Mouse (Mus musculus) stomach, embryonic 16.5 days (tissue): ENCODE results near the gene Dcaf6. TPM values are rescaled to one million over a fixed set of nuclear protein-coding genes. Genes with fewer than 3 reads are reported as not detected.
A peak's percentile ranks its signal among the peaks of the same experiment; 100 is the strongest.

Experiments
- ATAC-seq: fragments of 200-750 bp; cut with Nextera tagmentation; 2 replicates; pipeline ENCODE4 v1.8.0; 2017; ENCODE audit warnings: moderate number of reproducible peaks, moderate TSS enrichment; ENCODE audit not compliant: insufficient read depth, low FRiP score
- H3K27ac ChIP-seq: fragments of 300-500 bp; sonication (generic); 2 replicates; pipeline ENCODE4 v1.5.1; 2014; ENCODE audit warnings: low read length
- H3K27me3 ChIP-seq: fragments of 300-500 bp; sonication (generic); 2 replicates; pipeline ENCODE4 v1.6.1; 2014; ENCODE audit warnings: low read length, control low read depth, mixed read lengths; ENCODE audit not compliant: control insufficient read depth, insufficient read depth
- H3K36me3 ChIP-seq: fragments of 300-500 bp; sonication (generic); 2 replicates; pipeline ENCODE4 v1.6.1; 2014; ENCODE audit warnings: low read length; ENCODE audit not compliant: control insufficient read depth, insufficient read depth
- H3K4me1 ChIP-seq: fragments of 300-500 bp; sonication (generic); 2 replicates; pipeline ENCODE4 v1.6.1; 2014; ENCODE audit warnings: low read length, control low read depth, mixed read lengths; ENCODE audit not compliant: control insufficient read depth, insufficient read depth
- H3K4me2 ChIP-seq: fragments of 300-500 bp; sonication (generic); 2 replicates; pipeline ENCODE4 v1.6.1; 2014; ENCODE audit warnings: low read depth, low read length, mixed read lengths
- H3K4me3 ChIP-seq: fragments of 300-500 bp; sonication (generic); replicated peaks from 2 replicates; pipeline ENCODE4 v1.5.1; 2014; ENCODE audit warnings: mild to moderate bottlenecking, low read length
- H3K9ac ChIP-seq: fragments of 300-500 bp; sonication (generic); 2 replicates; pipeline ENCODE4 v1.6.1; 2014; ENCODE audit warnings: low read length
- H3K9me3 ChIP-seq: fragments of 300-500 bp; sonication (generic); replicated peaks from 2 replicates; pipeline ENCODE4 v1.6.1; 2016; ENCODE audit warnings: low read length, control low read depth; ENCODE audit not compliant: control insufficient read depth
- WGBS: fragments of 180-500 bp; shearing (Covaris S2); extraction: QIAGEN DNeasy Blood & Tissue Kit; methylation state at CpG from one replicate; pipeline ENCODE4 v1.1.7; 2014; 5-methylcytosine and 5-hydroxymethylcytosine counted together
- polyA plus RNA-seq: library from polyadenylated mRNA; unstranded; fragments of >200 nt; fragmentation: Nextera tagmentation; extraction: Ambion mirVana; gene quantifications from 2 replicates; pipeline ENCODE4 v1.2.1, GENCODE M21; 2015

The Dcaf6 gene
- polyA plus RNA-seq = 16.2 and 17.5 TPM in 2 replicates

DNA sequence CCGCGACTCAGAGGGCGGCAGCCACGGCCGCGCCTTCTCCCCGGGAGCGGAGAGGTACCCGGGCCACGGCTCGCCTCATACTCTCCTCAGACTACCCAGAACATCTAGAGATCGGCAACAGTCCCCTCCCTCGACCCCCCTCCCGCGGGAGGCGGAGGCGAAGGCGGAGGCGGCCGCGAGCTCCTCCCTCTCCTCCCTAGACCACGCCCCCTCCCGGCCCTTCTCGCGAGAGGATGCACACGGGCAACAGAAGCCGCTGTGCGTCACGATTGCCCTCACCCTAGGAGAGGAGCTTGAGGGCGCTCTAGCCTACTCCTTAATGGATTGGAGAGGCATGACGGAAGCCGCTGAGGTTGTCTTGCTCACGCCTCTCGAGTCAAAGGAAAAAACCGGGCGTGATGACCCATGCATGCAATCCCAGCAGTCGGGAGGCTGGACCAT, at the start of gene Dcaf6, which contains the start of gene Mpc2:
TSS of gene Dcaf6 (minus strand) at position 116 of the 441 bp plus-strand sequence.
TSS of gene Mpc2 (plus strand) at position 278 of the 441 bp plus-strand sequence.
- H3K9ac ChIP-seq = peak within 1 kb of the TSS; percentile 94
- peak within 1 kb of the TSS; percentile 98 for H3K27ac ChIP-seq
- no peaks in the 10 kb centered on the region for H3K36me3 ChIP-seq
- H3K4me1 ChIP-seq = peaks cover 3% of the 10 kb centered on the region; the same call in 1 of the 2 replicates
- H3K9me3 ChIP-seq = no peaks in the 10 kb centered on the region
- under 1% methylated on average over 32 of the region's 37 CpGs for WGBS
- ATAC-seq = peak; percentile 92
- no peaks in the 10 kb centered on the region for H3K27me3 ChIP-seq
- peak within 1 kb of the TSS; percentile 86 for H3K4me2 ChIP-seq
- peak within 1 kb of the TSS; percentile 99 for H3K4me3 ChIP-seq

DNA sequence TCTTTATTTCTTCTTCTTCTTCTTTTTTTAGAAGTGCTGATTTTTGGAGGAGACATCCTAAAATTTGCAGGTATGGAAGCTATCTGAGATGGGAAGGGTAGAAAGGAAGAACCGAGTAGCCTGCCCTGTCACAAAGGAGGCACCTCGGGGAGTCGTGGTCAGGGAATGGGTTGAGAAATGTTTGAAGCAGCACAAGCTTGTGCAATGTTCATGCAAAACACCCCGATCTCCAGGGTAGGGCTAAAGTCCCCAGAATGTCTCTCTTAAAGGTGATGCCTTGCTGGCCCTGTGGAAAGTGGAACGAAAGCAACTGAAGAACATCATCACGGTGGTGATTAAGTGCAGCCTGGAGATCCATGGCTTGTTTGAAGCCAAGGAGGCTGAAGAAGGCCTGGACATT, 46.0 kb upstream of the Dcaf6 start:
- H3K4me2 ChIP-seq = no peak overlapping the region
- no peak overlapping the region for H3K4me3 ChIP-seq
- no peaks in the 10 kb centered on the region for H3K27me3 ChIP-seq
- WGBS = 81% methylated on average over 6 of the region's 6 CpGs
- H3K9me3 ChIP-seq = no peaks in the 10 kb centered on the region
- no peak overlapping the region for H3K27ac ChIP-seq
- H3K4me1 ChIP-seq = no peaks in the 10 kb centered on the region
- no peak overlapping the region for H3K9ac ChIP-seq
- ATAC-seq = no peak
- H3K36me3 ChIP-seq = no peaks in the 10 kb centered on the region

DNA sequence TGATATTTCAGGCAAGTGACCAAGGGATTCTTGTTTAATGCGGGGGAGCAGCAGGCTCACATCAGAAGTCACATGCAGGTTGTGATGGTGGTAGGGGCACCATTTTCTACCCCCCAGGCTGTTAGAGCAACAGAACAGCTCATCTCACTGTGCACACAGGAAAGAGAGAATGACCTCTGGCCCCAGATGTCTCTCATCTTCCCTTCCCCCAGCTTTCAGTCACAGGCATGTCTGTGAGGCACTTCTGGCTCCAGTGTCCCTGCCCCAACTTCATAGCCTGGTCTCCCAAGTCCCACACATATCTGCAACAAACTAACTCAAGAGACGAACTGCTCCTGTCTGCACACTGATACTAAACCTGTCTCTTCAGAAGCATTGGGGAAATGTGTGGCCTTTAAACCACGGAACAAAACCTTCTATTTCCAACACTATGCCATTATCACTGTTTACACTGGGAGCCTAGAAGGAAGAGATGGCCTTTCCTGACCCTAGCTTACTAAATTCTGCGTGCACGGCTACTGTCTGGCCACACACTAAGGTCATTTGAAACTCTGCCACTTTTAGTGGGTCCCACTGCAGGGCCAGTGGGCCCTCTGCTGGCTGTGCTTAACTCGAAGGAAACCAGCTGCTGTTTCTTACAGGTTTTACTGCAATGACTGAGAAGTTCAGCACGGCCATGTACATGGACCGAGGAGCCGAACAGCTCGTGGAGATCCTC, 43.2 kb upstream of the Dcaf6 start:
- ATAC-seq = peak; percentile 44; the same call in 1 of the 2 replicates
- Histone ChIP-seq H3K4me1 (no peaks in the 10 kb centered on the region), H3K4me3 (no peak overlapping the region), H3K4me2 (no peak overlapping the region), H3K27me3 (no peaks in the 10 kb centered on the region), H3K9ac (no peak overlapping the region), H3K36me3 (no peaks in the 10 kb centered on the region), H3K27ac (no peak overlapping the region), H3K9me3 (no peaks in the 10 kb centered on the region)
- WGBS = 24% methylated on average over 10 of the region's 10 CpGs

DNA sequence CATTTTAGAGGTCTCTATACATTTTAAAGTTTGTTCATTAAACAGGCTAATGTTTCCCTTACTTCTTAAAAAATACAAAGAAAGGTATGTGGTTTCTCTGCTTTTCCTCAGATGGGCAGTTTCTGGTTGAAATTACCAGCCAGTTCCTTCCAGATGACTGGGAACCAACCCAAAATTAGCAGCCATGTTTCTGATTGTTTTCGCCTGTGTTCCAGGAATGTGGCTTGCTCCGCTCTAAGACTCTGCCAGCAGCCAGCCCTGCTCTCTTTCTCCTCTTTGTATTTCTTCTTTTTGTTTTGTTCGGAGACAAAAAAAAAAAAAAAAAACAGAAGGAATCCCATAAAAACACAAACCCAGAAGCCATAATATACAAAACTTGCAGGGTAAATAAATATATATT, 38.6 kb upstream of the Dcaf6 start:
- Histone ChIP-seq H3K4me1 (no peaks in the 10 kb centered on the region), H3K36me3 (no peaks in the 10 kb centered on the region), H3K27me3 (no peaks in the 10 kb centered on the region), H3K9me3 (no peaks in the 10 kb centered on the region), H3K9ac (no peak overlapping the region), H3K4me2 (no peak overlapping the region), H3K4me3 (no peak overlapping the region), H3K27ac (no peak overlapping the region)
- no peak for ATAC-seq
- WGBS = 57% methylated on average over 3 of the region's 3 CpGs

DNA sequence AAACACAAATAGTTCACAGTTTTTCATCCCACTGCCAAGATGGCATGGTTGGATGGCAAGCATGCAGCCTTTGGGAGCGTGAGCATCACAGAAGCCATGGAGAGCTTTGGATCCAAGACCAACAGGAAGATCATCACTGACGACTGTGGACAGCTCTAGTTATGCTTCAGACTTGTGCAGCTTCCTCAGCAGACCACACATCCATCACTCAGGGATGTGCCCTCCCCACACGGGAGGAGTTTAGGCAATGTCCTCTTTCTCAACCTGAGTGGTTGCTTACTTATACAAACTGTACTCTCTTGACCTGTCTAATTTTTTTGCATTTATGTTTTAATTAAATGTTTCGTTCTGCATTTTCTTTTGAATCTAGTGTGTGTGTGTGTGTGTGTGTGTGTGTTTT, 28.9 kb upstream of the Dcaf6 start:
- no peaks in the 10 kb centered on the region for H3K27me3 ChIP-seq
- whole genome bisulfite sequencing = 76% methylated on average over 4 of the region's 4 CpGs
- no peak for ATAC-seq
- H3K4me1 ChIP-seq = no peaks in the 10 kb centered on the region
- H3K4me2 ChIP-seq = no peak overlapping the region
- H3K9ac ChIP-seq = no peak overlapping the region
- H3K27ac ChIP-seq = no peak overlapping the region
- H3K36me3 ChIP-seq = no peaks in the 10 kb centered on the region
- H3K4me3 ChIP-seq = no peak overlapping the region
- H3K9me3 ChIP-seq = no peaks in the 10 kb centered on the region

DNA sequence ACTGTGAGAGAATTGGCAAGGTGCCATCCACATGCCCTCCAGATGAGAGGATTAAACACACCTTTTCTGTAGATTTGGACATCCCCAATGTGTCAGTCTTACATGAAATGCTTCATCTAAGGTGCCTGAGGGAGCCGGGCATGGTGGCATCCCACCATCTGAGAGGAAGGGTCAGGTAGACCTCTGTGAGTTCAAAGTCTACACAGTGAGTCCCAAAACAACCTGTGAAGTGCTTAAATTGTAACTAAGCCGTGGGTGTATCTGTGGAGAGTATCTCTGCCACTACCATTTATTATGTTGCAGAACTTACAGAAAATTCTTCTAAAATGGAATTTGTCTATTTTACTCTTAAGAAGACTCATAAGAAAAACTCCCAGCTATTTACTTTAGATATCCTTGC, 25.8 kb upstream of the Dcaf6 start:
- H3K4me3 ChIP-seq = no peak overlapping the region
- no peaks in the 10 kb centered on the region for H3K27me3 ChIP-seq
- H3K36me3 ChIP-seq = peaks cover under 1% of the 10 kb centered on the region; the same call in 1 of the 2 replicates
- 83% methylated on average over 2 of the region's 2 CpGs for WGBS
- no peaks in the 10 kb centered on the region for H3K9me3 ChIP-seq
- H3K4me2 ChIP-seq = no peak overlapping the region
- H3K27ac ChIP-seq = no peak overlapping the region
- H3K9ac ChIP-seq = no peak overlapping the region
- no peaks in the 10 kb centered on the region for H3K4me1 ChIP-seq
- ATAC-seq = no peak

DNA sequence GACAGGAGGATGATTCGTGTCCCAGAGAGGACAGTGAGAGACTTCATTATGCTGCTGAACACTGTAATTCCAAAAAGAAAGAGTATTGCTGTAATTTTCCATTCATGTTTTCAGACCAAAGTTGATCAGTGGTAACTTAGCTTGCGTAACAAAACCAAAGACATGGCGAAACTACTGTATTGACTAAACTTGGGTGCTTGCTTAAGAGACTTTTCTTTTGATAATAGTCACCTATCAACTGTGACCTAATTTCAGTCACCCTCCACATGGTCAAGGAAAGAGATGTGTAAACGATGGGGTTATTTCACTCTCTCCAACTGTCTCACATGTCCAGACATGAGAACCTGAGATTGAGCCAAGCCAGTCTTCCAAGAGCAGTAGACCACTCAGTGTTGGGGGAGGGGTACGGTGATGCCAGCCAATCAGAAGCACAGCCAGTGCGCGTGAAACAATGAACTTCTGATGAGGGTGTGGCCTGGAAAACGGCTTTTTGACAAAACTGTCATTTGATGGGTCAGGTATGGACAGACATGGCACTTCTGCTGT, 24.5 kb upstream of the Dcaf6 start, which contains the start of gene Adcy10:
TSS of gene Adcy10 (plus strand) at position 496 of the 546 bp plus-strand sequence.
- Histone ChIP-seq H3K4me2 (no peak within 1 kb of the TSS), H3K4me1 (no peaks in the 10 kb centered on the region)

DNA sequence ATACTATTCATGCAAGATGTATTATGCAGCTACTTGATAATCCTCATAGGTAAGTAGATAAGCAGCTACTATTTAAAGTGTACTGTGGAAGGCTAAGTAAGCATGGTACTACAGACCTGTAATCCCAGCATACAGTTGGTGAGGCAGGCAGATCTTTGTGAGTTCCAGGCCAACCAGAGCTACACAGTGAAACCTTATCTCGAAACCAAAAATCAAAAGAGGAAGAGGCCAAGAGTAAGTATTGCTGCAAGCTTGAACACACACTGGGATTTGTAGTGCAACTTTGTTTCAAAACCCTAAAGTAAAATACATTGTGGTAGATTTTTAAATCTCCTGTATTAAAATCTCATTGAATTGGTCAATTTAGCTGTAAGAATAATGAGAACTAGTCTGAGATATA, 11.2 kb upstream of the Dcaf6 start:
- Histone ChIP-seq H3K27me3 (no peaks in the 10 kb centered on the region), H3K36me3 (no peaks in the 10 kb centered on the region), H3K9me3 (no peaks in the 10 kb centered on the region), H3K4me3 (no peak overlapping the region), H3K27ac (no peak overlapping the region), H3K9ac (no peak overlapping the region), H3K4me2 (no peak overlapping the region), H3K4me1 (no peaks in the 10 kb centered on the region)
- ATAC-seq = no peak
- WGBS = 88% methylated on average over 1 of the region's 1 CpGs

More for the DNA sequence above, 24.5 kb upstream of the Dcaf6 start, which contains the start of gene Adcy10:
- H3K27me3 ChIP-seq = no peaks in the 10 kb centered on the region
- peaks cover 4% of the 10 kb centered on the region; the same call in 1 of the 2 replicates for H3K36me3 ChIP-seq
- WGBS = 88% methylated on average over 8 of the region's 8 CpGs
- H3K9me3 ChIP-seq = no peaks in the 10 kb centered on the region
- H3K27ac ChIP-seq = no peak within 1 kb of the TSS
- no peak for ATAC-seq
- no peak within 1 kb of the TSS for H3K9ac ChIP-seq
- no peak within 1 kb of the TSS for H3K4me3 ChIP-seq

DNA sequence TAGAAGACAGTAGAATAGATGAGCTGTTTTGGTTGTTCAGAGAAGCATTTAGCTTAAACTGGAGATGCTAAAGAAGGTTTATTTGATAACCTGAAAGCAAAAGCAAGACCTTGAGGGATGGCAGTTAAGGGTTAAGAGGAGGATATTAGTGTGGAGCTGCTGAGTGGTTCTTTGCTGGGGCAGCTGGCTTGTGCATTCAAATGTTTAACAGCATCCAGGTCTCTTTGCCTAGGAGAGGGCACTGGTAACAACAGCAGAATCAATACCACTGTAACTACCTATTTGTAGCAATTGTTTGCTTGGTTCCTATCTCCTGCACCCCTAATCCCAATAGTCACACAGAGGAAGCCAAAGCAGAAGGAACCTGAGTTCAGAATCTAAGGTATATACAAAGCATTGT, 9.4 kb upstream of the Dcaf6 start:
- Histone ChIP-seq H3K9ac (no peak overlapping the region), H3K4me3 (no peak overlapping the region), H3K27me3 (no peaks in the 10 kb centered on the region), H3K9me3 (no peaks in the 10 kb centered on the region), H3K27ac (no peak overlapping the region), H3K4me1 (no peaks in the 10 kb centered on the region), H3K36me3 (no peaks in the 10 kb centered on the region), H3K4me2 (no peak overlapping the region)
- no peak for ATAC-seq
